Mouse (Mus musculus): ENCODE measurements around the gene Asic2. TPM values are rescaled to one million over a fixed set of nuclear protein-coding genes. Genes with fewer than 3 reads are reported as not detected.

Gene Asic2
- polyA plus RNA-seq, 1 experiment from 2014 or later, result 0.21 TPM

- H3K4me3 ChIP-seq (ENCODE audit: low read depth, low read length), result no peak overlapping the region
- H3K36me3 ChIP-seq (ENCODE audit: control insufficient read depth, insufficient read depth, low read length), result no peaks in the 10 kb centered on the region
- H3K4me2 ChIP-seq, result no peak overlapping the region
- no peaks in the 10 kb centered on the region for H3K27me3 ChIP-seq (ENCODE audit: control insufficient read depth, insufficient read depth, low read length)
- H3K9me3 ChIP-seq (replicated peaks; ENCODE audit: control insufficient read depth, low read length), result no peaks in the 10 kb centered on the region
- H3K9ac ChIP-seq (ENCODE audit: low read depth, low read length), result no peak overlapping the region
- no peak for ATAC-seq (replicated peaks; ENCODE audit: insufficient number of reproducible peaks, low FRiP score, low TSS enrichment)
- H3K4me1 ChIP-seq (ENCODE audit: control insufficient read depth, insufficient read depth, low read length), result no peaks in the 10 kb centered on the region
- 78% methylated on average over 5 of the region's 5 CpGs for WGBS (ENCODE audit: insufficient replicate concordance)
- no peak overlapping the region for H3K27ac ChIP-seq (ENCODE audit: low read depth, low read length)
Measured at GRCm38 (mm10) chr11:81492351-81492750, 475.9 kb downstream of the Asic2 start.

GRCm38 (mm10) chr11:81489144-81489735 is 479.0 kb downstream of the Asic2 start:
- no peaks in the 10 kb centered on the region for H3K4me1 ChIP-seq (ENCODE audit: control insufficient read depth, insufficient read depth, low read length)
- ATAC-seq (replicated peaks; ENCODE audit: insufficient number of reproducible peaks, low FRiP score, low TSS enrichment), result no peak
- 72% methylated on average over 1 of the region's 1 CpGs for WGBS (ENCODE audit: insufficient replicate concordance)

GRCm38 (mm10) chr11:81488681-81489080 is 479.6 kb downstream of the Asic2 start:
- Histone ChIP-seq H3K27ac (ENCODE audit: low read depth, low read length) (no peak overlapping the region), H3K36me3 (ENCODE audit: control insufficient read depth, insufficient read depth, low read length) (no peaks in the 10 kb centered on the region), H3K4me1 (ENCODE audit: control insufficient read depth, insufficient read depth, low read length) (no peaks in the 10 kb centered on the region), H3K9ac (ENCODE audit: low read depth, low read length) (no peak overlapping the region), H3K27me3 (ENCODE audit: control insufficient read depth, insufficient read depth, low read length) (no peaks in the 10 kb centered on the region), H3K4me3 (ENCODE audit: low read depth, low read length) (no peak overlapping the region), H3K9me3 (replicated peaks; ENCODE audit: control insufficient read depth, low read length) (no peaks in the 10 kb centered on the region), H3K4me2 (no peak overlapping the region)
- ATAC-seq (replicated peaks; ENCODE audit: insufficient number of reproducible peaks, low FRiP score, low TSS enrichment), result no peak
- 72% methylated on average over 5 of the region's 5 CpGs for WGBS (ENCODE audit: insufficient replicate concordance)

More at GRCm38 (mm10) chr11:81489144-81489735, 479.0 kb downstream of the Asic2 start:
- Histone ChIP-seq H3K27ac (ENCODE audit: low read depth, low read length) (no peak overlapping the region), H3K9ac (ENCODE audit: low read depth, low read length) (no peak overlapping the region), H3K4me3 (ENCODE audit: low read depth, low read length) (no peak overlapping the region), H3K27me3 (ENCODE audit: control insufficient read depth, insufficient read depth, low read length) (no peaks in the 10 kb centered on the region), H3K36me3 (ENCODE audit: control insufficient read depth, insufficient read depth, low read length) (no peaks in the 10 kb centered on the region), H3K4me2 (no peak overlapping the region), H3K9me3 (replicated peaks; ENCODE audit: control insufficient read depth, low read length) (no peaks in the 10 kb centered on the region)

- 17% methylated on average over 6 of the region's 6 CpGs for WGBS (ENCODE audit: insufficient replicate concordance)
- no peak for ATAC-seq (replicated peaks; ENCODE audit: insufficient number of reproducible peaks, low FRiP score, low TSS enrichment)
- H3K9ac ChIP-seq (ENCODE audit: low read depth, low read length), result no peak overlapping the region
- H3K27me3 ChIP-seq (ENCODE audit: control insufficient read depth, insufficient read depth, low read length), result no peaks in the 10 kb centered on the region
- no peak overlapping the region for H3K4me3 ChIP-seq (ENCODE audit: low read depth, low read length)
- H3K9me3 ChIP-seq (replicated peaks; ENCODE audit: control insufficient read depth, low read length), result no peaks in the 10 kb centered on the region
- H3K27ac ChIP-seq (ENCODE audit: low read depth, low read length), result no peak overlapping the region
- no peaks in the 10 kb centered on the region for H3K4me1 ChIP-seq (ENCODE audit: control insufficient read depth, insufficient read depth, low read length)
- H3K36me3 ChIP-seq (ENCODE audit: control insufficient read depth, insufficient read depth, low read length), result no peaks in the 10 kb centered on the region
- H3K4me2 ChIP-seq, result no peak overlapping the region
Measured at GRCm38 (mm10) chr11:81486265-81486940, 481.9 kb downstream of the Asic2 start.

- ATAC-seq (replicated peaks; ENCODE audit: insufficient number of reproducible peaks, low FRiP score, low TSS enrichment), result no peak
- 16% methylated on average over 2 of the region's 3 CpGs for WGBS (ENCODE audit: insufficient replicate concordance)
Measured at GRCm38 (mm10) chr11:81481198-81481597, 487.1 kb downstream of the Asic2 start.

GRCm38 (mm10) chr11:81476231-81476630 is 492.0 kb downstream of the Asic2 start:
- no peaks in the 10 kb centered on the region for H3K27me3 ChIP-seq (ENCODE audit: control insufficient read depth, insufficient read depth, low read length)
- ATAC-seq (replicated peaks; ENCODE audit: insufficient number of reproducible peaks, low FRiP score, low TSS enrichment), result no peak
- H3K4me2 ChIP-seq, result no peak overlapping the region
- no peak overlapping the region for H3K9ac ChIP-seq (ENCODE audit: low read depth, low read length)
- no peaks in the 10 kb centered on the region for H3K36me3 ChIP-seq (ENCODE audit: control insufficient read depth, insufficient read depth, low read length)
- no peaks in the 10 kb centered on the region for H3K4me1 ChIP-seq (ENCODE audit: control insufficient read depth, insufficient read depth, low read length)
- H3K27ac ChIP-seq (ENCODE audit: low read depth, low read length), result no peak overlapping the region
- no peaks in the 10 kb centered on the region for H3K9me3 ChIP-seq (replicated peaks; ENCODE audit: control insufficient read depth, low read length)
- no peak overlapping the region for H3K4me3 ChIP-seq (ENCODE audit: low read depth, low read length)

More at GRCm38 (mm10) chr11:81481198-81481597, 487.1 kb downstream of the Asic2 start:
- no peak overlapping the region for H3K9ac ChIP-seq (ENCODE audit: low read depth, low read length)
- no peak overlapping the region for H3K4me3 ChIP-seq (ENCODE audit: low read depth, low read length)
- no peak overlapping the region for H3K27ac ChIP-seq (ENCODE audit: low read depth, low read length)
- no peaks in the 10 kb centered on the region for H3K4me1 ChIP-seq (ENCODE audit: control insufficient read depth, insufficient read depth, low read length)
- no peaks in the 10 kb centered on the region for H3K27me3 ChIP-seq (ENCODE audit: control insufficient read depth, insufficient read depth, low read length)
- H3K9me3 ChIP-seq (replicated peaks; ENCODE audit: control insufficient read depth, low read length), result no peaks in the 10 kb centered on the region
- no peaks in the 10 kb centered on the region for H3K36me3 ChIP-seq (ENCODE audit: control insufficient read depth, insufficient read depth, low read length)
- no peak overlapping the region for H3K4me2 ChIP-seq

GRCm38 (mm10) chr11:81474121-81474520 is 494.1 kb downstream of the Asic2 start:
- Histone ChIP-seq H3K27me3 (ENCODE audit: control insufficient read depth, insufficient read depth, low read length) (no peaks in the 10 kb centered on the region), H3K4me3 (ENCODE audit: low read depth, low read length) (no peak overlapping the region), H3K4me2 (no peak overlapping the region), H3K36me3 (ENCODE audit: control insufficient read depth, insufficient read depth, low read length) (no peaks in the 10 kb centered on the region), H3K9ac (ENCODE audit: low read depth, low read length) (no peak overlapping the region), H3K9me3 (replicated peaks; ENCODE audit: control insufficient read depth, low read length) (no peaks in the 10 kb centered on the region), H3K4me1 (ENCODE audit: control insufficient read depth, insufficient read depth, low read length) (no peaks in the 10 kb centered on the region), H3K27ac (ENCODE audit: low read depth, low read length) (no peak overlapping the region)
- WGBS (ENCODE audit: insufficient replicate concordance), result 76% methylated on average over 2 of the region's 2 CpGs
- ATAC-seq (replicated peaks; ENCODE audit: insufficient number of reproducible peaks, low FRiP score, low TSS enrichment), result no peak

- no peaks in the 10 kb centered on the region for H3K36me3 ChIP-seq (ENCODE audit: control insufficient read depth, insufficient read depth, low read length)
- H3K27ac ChIP-seq (ENCODE audit: low read depth, low read length), result no peak overlapping the region
- H3K4me1 ChIP-seq (ENCODE audit: control insufficient read depth, insufficient read depth, low read length), result no peaks in the 10 kb centered on the region
- no peak overlapping the region for H3K9ac ChIP-seq (ENCODE audit: low read depth, low read length)
- WGBS (ENCODE audit: insufficient replicate concordance), result 4% methylated on average over 5 of the region's 5 CpGs
- no peaks in the 10 kb centered on the region for H3K27me3 ChIP-seq (ENCODE audit: control insufficient read depth, insufficient read depth, low read length)
- no peak overlapping the region for H3K4me3 ChIP-seq (ENCODE audit: low read depth, low read length)
- H3K4me2 ChIP-seq, result no peak overlapping the region
- no peaks in the 10 kb centered on the region for H3K9me3 ChIP-seq (replicated peaks; ENCODE audit: control insufficient read depth, low read length)
- no peak for ATAC-seq (replicated peaks; ENCODE audit: insufficient number of reproducible peaks, low FRiP score, low TSS enrichment)
Measured at GRCm38 (mm10) chr11:81462199-81462598, 506.1 kb downstream of the Asic2 start.

- Histone ChIP-seq H3K4me2 (no peak overlapping the region), H3K9ac (ENCODE audit: low read depth, low read length) (no peak overlapping the region)
Measured at GRCm38 (mm10) chr11:81461748-81462147, 506.5 kb downstream of the Asic2 start.

More at GRCm38 (mm10) chr11:81461748-81462147, 506.5 kb downstream of the Asic2 start:
- Histone ChIP-seq H3K4me3 (ENCODE audit: low read depth, low read length) (no peak overlapping the region), H3K27ac (ENCODE audit: low read depth, low read length) (no peak overlapping the region), H3K4me1 (ENCODE audit: control insufficient read depth, insufficient read depth, low read length) (no peaks in the 10 kb centered on the region), H3K36me3 (ENCODE audit: control insufficient read depth, insufficient read depth, low read length) (no peaks in the 10 kb centered on the region), H3K9me3 (replicated peaks; ENCODE audit: control insufficient read depth, low read length) (no peaks in the 10 kb centered on the region), H3K27me3 (ENCODE audit: control insufficient read depth, insufficient read depth, low read length) (no peaks in the 10 kb centered on the region)
- no peak for ATAC-seq (replicated peaks; ENCODE audit: insufficient number of reproducible peaks, low FRiP score, low TSS enrichment)
- WGBS (ENCODE audit: insufficient replicate concordance), result 29% methylated on average over 4 of the region's 4 CpGs

All from heart, embryonic 11.5 days (tissue).